Mouse (Mus musculus): ENCODE results near the gene Apol6. TPM values are rescaled to one million over a fixed set of nuclear protein-coding genes. Genes with fewer than 3 reads are reported as not detected.
A peak's percentile ranks its signal among the peaks of the same experiment; 100 is the strongest.

The Apol6 gene
- polyA plus RNA-seq, 1 experiment, result 4.8 TPM

DNA sequence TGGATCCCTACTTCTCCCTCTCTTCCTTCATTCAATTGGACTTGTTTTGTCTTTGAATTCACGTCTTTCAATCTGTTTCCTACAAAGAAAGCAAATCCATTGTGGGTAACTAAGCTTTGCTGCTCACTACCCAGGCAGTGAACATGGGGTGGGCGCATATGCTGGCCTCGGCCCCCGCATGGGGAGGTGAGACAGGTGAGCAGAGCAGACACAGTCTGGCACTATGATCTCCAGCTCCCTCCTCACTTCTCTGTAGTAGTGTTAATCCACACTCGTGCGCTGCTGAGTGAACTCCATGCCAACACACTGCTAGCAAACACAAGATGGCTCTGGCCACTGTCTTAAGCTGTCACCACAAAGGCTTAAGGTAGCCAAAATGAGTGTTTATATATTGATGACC is 52.8 kb downstream of the Apol6 start:
- H3K27me3 ChIP-seq (ENCODE audit: control insufficient read depth, insufficient read depth, insufficient read length), result no peaks in the 10 kb centered on the region
- peaks cover 25% of the 10 kb centered on the region for H3K79me2 ChIP-seq (ENCODE audit: control insufficient read depth, insufficient read depth)
- no peak for TF ChIP-seq REST (IDR thresholded peaks at IDR 0.05; ENCODE audit: insufficient read depth, insufficient read length)
- peak; percentile 69 for TF ChIP-seq POLR2AphosphoS2 (IDR thresholded peaks at IDR 0.05; ENCODE audit: insufficient read length, low read depth)
- peak; percentile 50 for TF ChIP-seq POLR2A (IDR thresholded peaks at IDR 0.05; ENCODE audit: insufficient read length, low read depth)
- no peak for TF ChIP-seq MAX (IDR thresholded peaks at IDR 0.05; ENCODE audit: low read depth)
- TF ChIP-seq TCF12 (IDR thresholded peaks at IDR 0.05; ENCODE audit: insufficient read depth, poor library complexity, severe bottlenecking), result no peak
- TF ChIP-seq CEBPB (IDR thresholded peaks at IDR 0.05; ENCODE audit: insufficient read depth, poor library complexity, severe bottlenecking), result no peak
- H3K4me2 ChIP-seq (ENCODE audit: low read depth), result no peak overlapping the region
- no peak overlapping the region for H3ac ChIP-seq (ENCODE audit: control insufficient read depth, insufficient read length)
- peaks cover 99% of the 10 kb centered on the region for H3K36me3 ChIP-seq (ENCODE audit: control insufficient read depth, insufficient read depth)
- no peak overlapping the region for H3K4me3 ChIP-seq

- Histone ChIP-seq H3K4me3 (no peak overlapping the region), H3K79me2 (ENCODE audit: control insufficient read depth, insufficient read depth) (peaks cover 29% of the 10 kb centered on the region), H3ac (ENCODE audit: control insufficient read depth, insufficient read length) (no peak overlapping the region), H3K4me2 (ENCODE audit: low read depth) (no peak overlapping the region), H3K27me3 (ENCODE audit: control insufficient read depth, insufficient read depth, insufficient read length) (no peaks in the 10 kb centered on the region), H3K36me3 (ENCODE audit: control insufficient read depth, insufficient read depth) (peaks cover 95% of the 10 kb centered on the region)
- TF ChIP-seq POLR2A (IDR thresholded peaks at IDR 0.05; ENCODE audit: insufficient read length, low read depth) (peak; percentile 31), MAX (IDR thresholded peaks at IDR 0.05; ENCODE audit: low read depth) (no peak)
Observed at GRCm38 (mm10) chr15:77099756-77100155, 55.2 kb downstream of the Apol6 start.

DNA sequence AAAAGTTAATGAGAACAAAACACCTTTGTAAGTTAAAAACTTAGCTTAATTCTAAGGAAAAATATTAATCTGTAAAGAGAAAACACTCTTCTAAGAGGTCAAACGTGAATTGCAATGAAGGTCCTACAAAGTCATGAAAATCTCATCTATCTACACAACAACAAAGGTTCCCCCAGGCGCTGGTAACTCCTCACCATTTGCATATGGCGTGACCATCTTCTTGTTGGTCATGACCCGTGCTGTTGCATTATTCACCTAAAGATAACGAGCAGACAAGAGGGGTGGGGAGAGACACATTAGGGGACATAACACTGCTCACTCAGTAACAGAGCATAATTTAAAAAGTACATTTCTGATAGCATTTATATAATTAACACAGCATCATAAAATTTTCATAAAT is 58.2 kb downstream of the Apol6 start:
- Histone ChIP-seq H3K4me2 (ENCODE audit: low read depth) (no peak overlapping the region), H3ac (ENCODE audit: control insufficient read depth, insufficient read length) (no peak overlapping the region), H3K27me3 (ENCODE audit: control insufficient read depth, insufficient read depth, insufficient read length) (no peaks in the 10 kb centered on the region), H3K36me3 (ENCODE audit: control insufficient read depth, insufficient read depth) (peaks cover 95% of the 10 kb centered on the region), H3K79me2 (ENCODE audit: control insufficient read depth, insufficient read depth) (peaks cover 49% of the 10 kb centered on the region), H3K4me3 (no peak overlapping the region)
- no peak for TF ChIP-seq USF1 (IDR thresholded peaks at IDR 0.05; ENCODE audit: low read depth)
- peak; percentile 63 for TF ChIP-seq POLR2AphosphoS2 (IDR thresholded peaks at IDR 0.05; ENCODE audit: insufficient read length, low read depth)

- no peaks in the 10 kb centered on the region for H3K27me3 ChIP-seq (ENCODE audit: control insufficient read depth, insufficient read depth, insufficient read length)
- H3K79me2 ChIP-seq (ENCODE audit: control insufficient read depth, insufficient read depth), result peaks cover 66% of the 10 kb centered on the region
- H3K4me3 ChIP-seq, result no peak overlapping the region
- TF ChIP-seq POLR2AphosphoS2 (IDR thresholded peaks at IDR 0.05; ENCODE audit: insufficient read length, low read depth) (peak; percentile 65), REST (IDR thresholded peaks at IDR 0.05; ENCODE audit: insufficient read depth, insufficient read length) (no peak), TCF12 (IDR thresholded peaks at IDR 0.05; ENCODE audit: insufficient read depth, poor library complexity, severe bottlenecking) (no peak), MAX (IDR thresholded peaks at IDR 0.05; ENCODE audit: low read depth) (no peak), SRF (IDR thresholded peaks at IDR 0.05; ENCODE audit: control insufficient read depth, insufficient read length, low read depth) (no peak)
- peaks cover 95% of the 10 kb centered on the region for H3K36me3 ChIP-seq (ENCODE audit: control insufficient read depth, insufficient read depth)
- H3K4me2 ChIP-seq (ENCODE audit: low read depth), result no peak overlapping the region
- H3ac ChIP-seq (ENCODE audit: control insufficient read depth, insufficient read length), result no peak overlapping the region
Observed at GRCm38 (mm10) chr15:77104349-77105158, 60.0 kb downstream of the Apol6 start.

- TF ChIP-seq MAX (IDR thresholded peaks at IDR 0.05; ENCODE audit: low read depth) (no peak), MYOD1 (IDR thresholded peaks at IDR 0.05; ENCODE audit: control insufficient read depth in 1 of 3, insufficient read length in 2 of 3, low read depth in 2 of 3) (no peak), POLR2A (IDR thresholded peaks at IDR 0.05; ENCODE audit: insufficient read length, low read depth) (peak; percentile 48), REST (IDR thresholded peaks at IDR 0.05; ENCODE audit: insufficient read depth, insufficient read length) (no peak), POLR2AphosphoS2 (IDR thresholded peaks at IDR 0.05; ENCODE audit: insufficient read length, low read depth) (peak; percentile 74)
- Histone ChIP-seq H3K4me2 (ENCODE audit: low read depth) (no peak overlapping the region), H3ac (ENCODE audit: control insufficient read depth, insufficient read length) (no peak overlapping the region), H3K79me2 (ENCODE audit: control insufficient read depth, insufficient read depth) (peaks cover 73% of the 10 kb centered on the region), H3K36me3 (ENCODE audit: control insufficient read depth, insufficient read depth) (peaks cover 95% of the 10 kb centered on the region), H3K27me3 (ENCODE audit: control insufficient read depth, insufficient read depth, insufficient read length) (no peaks in the 10 kb centered on the region), H3K4me3 (no peak overlapping the region)
Observed at GRCm38 (mm10) chr15:77105273-77105672, 60.7 kb downstream of the Apol6 start.

Other genes with a start within 250 kb of the Apol6 start
- gene Zfp251, start 173.3 kb upstream of the Apol6 start, polyA plus RNA-seq (2012; fragmentation: generic; extraction: Trizol), result 11.8 TPM
- 5.8 TPM for gene Zfp7, start 165.5 kb upstream of the Apol6 start, polyA plus RNA-seq (2012; fragmentation: generic; extraction: Trizol)
- gene Gm49527, start 165.4 kb upstream of the Apol6 start, polyA plus RNA-seq (2012; fragmentation: generic; extraction: Trizol), result 0.74 TPM
- gene Zfp647, start 119.3 kb upstream of the Apol6 start, polyA plus RNA-seq (2012; fragmentation: generic; extraction: Trizol), result 6.5 TPM
- 59.6 TPM for gene 1110038F14Rik, start 96.2 kb upstream of the Apol6 start, polyA plus RNA-seq (2012; fragmentation: generic; extraction: Trizol)
- 1,055 TPM for gene Mb, start 5.9 kb downstream of the Apol6 start, polyA plus RNA-seq (2012; fragmentation: generic; extraction: Trizol)

Measured in myocyte (in vitro differentiated cells).